Mouse (Mus musculus) midbrain, embryonic 10.5 days (tissue): Measurements from ENCODE around the gene Agpat2. TPM values are rescaled to one million over a fixed set of nuclear protein-coding genes. Genes with fewer than 3 reads are reported as not detected.

ENCODE experiments used
- DNase-seq: peaks from one replicate; pipeline ENCODE4 v3.0.0-alpha.2; 2017; ENCODE audit warnings: low spot score
- H3K27ac ChIP-seq: fragments of 300-500 bp; sonication (generic); replicated peaks from 2 replicates; pipeline ENCODE4 v1.5.1; 2016; ENCODE audit warnings: mild to moderate bottlenecking
- H3K27me3 ChIP-seq: fragments of 300-500 bp; sonication (generic); 2 replicates; pipeline ENCODE4 v1.6.1; 2016; ENCODE audit warnings: low read depth, mild to moderate bottlenecking; ENCODE audit not compliant: poor library complexity, severe bottlenecking
- H3K36me3 ChIP-seq: fragments of 300-500 bp; sonication (generic); 2 replicates; pipeline ENCODE4 v1.6.1; 2016; ENCODE audit warnings: mild to moderate bottlenecking, moderate library complexity
- H3K4me1 ChIP-seq: fragments of 300-500 bp; sonication (generic); 2 replicates; pipeline ENCODE4 v1.6.1; 2016
- H3K4me3 ChIP-seq: fragments of 300-500 bp; sonication (generic); 2 replicates; pipeline ENCODE4 v1.5.1; 2016; ENCODE audit warnings: mild to moderate bottlenecking, moderate library complexity
- H3K9me3 ChIP-seq: fragments of 300-500 bp; sonication (generic); replicated peaks from 2 replicates; pipeline ENCODE4 v1.6.1; 2016; ENCODE audit warnings: mild to moderate bottlenecking
- WGBS: fragments of 180-500 bp; shearing (Covaris S2); methylation state at CpG from one replicate; pipeline ENCODE4 v1.1.7; 2016; 5-methylcytosine and 5-hydroxymethylcytosine counted together
- polyA plus RNA-seq: library from polyadenylated mRNA; unstranded; fragments of >200 nt; fragmentation: Nextera tagmentation; extraction: Ambion mirVana; gene quantifications from 2 replicates; pipeline ENCODE4 v1.2.1, GENCODE M21; 2016

Agpat2 gene
- polyA plus RNA-seq, 1 experiment from 2014 or later = 10.6 TPM

DNA sequence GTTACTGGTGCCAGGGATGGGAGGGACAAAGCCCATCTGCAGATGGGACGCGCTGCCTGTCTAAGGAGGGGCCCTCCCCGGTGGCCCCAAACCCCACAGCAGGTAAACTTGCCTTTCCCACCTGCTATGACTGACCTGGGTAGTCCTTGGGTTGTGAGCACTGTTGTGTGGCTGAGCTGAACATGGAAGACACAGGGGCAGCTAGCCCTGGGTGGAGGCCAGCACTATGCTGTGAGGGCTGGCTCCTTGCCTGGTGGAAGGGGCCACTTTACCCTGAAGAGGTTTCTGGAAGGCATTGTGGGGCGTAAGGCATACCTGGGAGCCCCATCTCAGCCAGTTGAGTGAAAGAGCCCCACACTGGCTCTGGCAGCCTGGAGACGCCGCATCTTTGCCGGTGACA, 13.3 kb downstream of the Agpat2 start:
- Histone ChIP-seq H3K27ac (no peak overlapping the region), H3K27me3 (no peaks in the 10 kb centered on the region), H3K4me3 (no peak overlapping the region), H3K9me3 (no peaks in the 10 kb centered on the region), H3K4me1 (peaks cover 31% of the 10 kb centered on the region), H3K36me3 (no peaks in the 10 kb centered on the region)
- DNase-seq = no peak
- 90% methylated on average over 7 of the region's 7 CpGs for WGBS

- DNase-seq = no peak
- Histone ChIP-seq H3K9me3 (no peaks in the 10 kb centered on the region), H3K27me3 (no peaks in the 10 kb centered on the region), H3K36me3 (no peaks in the 10 kb centered on the region), H3K4me3 (no peak overlapping the region), H3K27ac (no peak overlapping the region), H3K4me1 (peaks cover 33% of the 10 kb centered on the region)
- WGBS = 94% methylated on average over 7 of the region's 7 CpGs
Observed at GRCm38 (mm10) chr2:26590282-26590681, 13.9 kb downstream of the Agpat2 start.

- H3K4me3 ChIP-seq = no peak overlapping the region
- H3K9me3 ChIP-seq = no peaks in the 10 kb centered on the region
- no peak for DNase-seq
- WGBS = 95% methylated on average over 10 of the region's 10 CpGs
- no peaks in the 10 kb centered on the region for H3K36me3 ChIP-seq
- no peaks in the 10 kb centered on the region for H3K27me3 ChIP-seq
- no peak overlapping the region for H3K27ac ChIP-seq
- peaks cover 33% of the 10 kb centered on the region for H3K4me1 ChIP-seq
Observed at GRCm38 (mm10) chr2:26589284-26589683, 14.9 kb downstream of the Agpat2 start.

DNA sequence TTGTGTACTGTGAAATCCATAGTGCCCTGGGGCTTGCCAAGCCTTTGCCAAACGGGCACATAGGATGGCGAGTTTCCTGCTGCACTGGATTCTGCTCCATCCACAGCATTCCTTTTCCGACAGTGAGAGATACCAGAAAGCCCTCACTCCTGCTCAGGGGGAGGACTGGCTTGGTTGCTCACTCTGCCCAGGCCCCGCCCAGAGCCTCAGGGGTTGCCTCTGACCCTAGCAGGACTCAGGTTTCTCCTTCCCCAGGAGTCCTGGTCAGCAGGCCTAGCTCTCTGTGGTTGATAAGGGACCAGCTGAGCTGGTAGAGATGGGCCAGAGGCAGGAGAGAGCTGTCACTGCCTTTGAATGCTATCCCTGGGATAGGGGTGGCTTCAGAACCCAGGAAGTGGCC, 15.6 kb downstream of the Agpat2 start:
- no peaks in the 10 kb centered on the region for H3K27me3 ChIP-seq
- no peaks in the 10 kb centered on the region for H3K9me3 ChIP-seq
- no peak for DNase-seq
- peaks cover 33% of the 10 kb centered on the region for H3K4me1 ChIP-seq
- no peak overlapping the region for H3K27ac ChIP-seq
- no peak overlapping the region for H3K4me3 ChIP-seq
- 44% methylated on average over 4 of the region's 4 CpGs for WGBS
- H3K36me3 ChIP-seq = no peaks in the 10 kb centered on the region

GRCm38 (mm10) chr2:26587044-26587405, 17.2 kb downstream of the Agpat2 start:
- peak overlapping the region; percentile 77 for H3K4me3 ChIP-seq
- peaks cover 33% of the 10 kb centered on the region for H3K4me1 ChIP-seq
- no peak for DNase-seq
- H3K27me3 ChIP-seq = no peaks in the 10 kb centered on the region
- H3K36me3 ChIP-seq = no peaks in the 10 kb centered on the region
- 6% methylated on average over 11 of the region's 11 CpGs for WGBS
- H3K27ac ChIP-seq = peak overlapping the region; percentile 91
- no peaks in the 10 kb centered on the region for H3K9me3 ChIP-seq

GRCm38 (mm10) chr2:26586294-26587043, 17.7 kb downstream of the Agpat2 start, which contains the start of gene Gm20532:
Gene Gm20532 (plus strand): TSS chr2:26586639.
- H3K9me3 ChIP-seq = no peaks in the 10 kb centered on the region
- H3K4me1 ChIP-seq = peaks cover 33% of the 10 kb centered on the region
- no peaks in the 10 kb centered on the region for H3K27me3 ChIP-seq
- no peaks in the 10 kb centered on the region for H3K36me3 ChIP-seq
- H3K4me3 ChIP-seq = peak within 1 kb of the TSS; percentile 77
- peak; percentile 88 for DNase-seq
- under 1% methylated on average over 65 of the region's 65 CpGs for WGBS
- peak within 1 kb of the TSS; percentile 91 for H3K27ac ChIP-seq

DNA sequence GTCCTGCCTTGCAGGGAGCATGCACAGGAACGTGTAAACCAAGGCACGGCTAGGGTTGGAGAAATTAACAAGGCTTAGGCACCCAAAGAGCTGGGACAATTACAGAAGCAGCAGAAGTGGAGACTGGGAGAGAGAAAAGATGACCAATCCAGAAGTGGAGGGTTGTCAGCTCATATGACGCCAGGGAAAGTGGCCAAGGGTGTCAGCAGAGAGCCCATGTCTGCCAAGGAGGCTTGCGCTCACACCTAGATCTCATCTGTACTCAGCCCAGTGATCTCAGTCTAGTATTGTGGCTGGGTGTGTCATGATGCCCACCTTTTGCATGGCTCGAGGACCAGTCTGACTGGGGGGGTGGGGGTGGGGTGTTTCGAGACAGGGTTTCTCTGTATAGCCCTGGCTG, 18.5 kb downstream of the Agpat2 start:
- DNase-seq = no peak
- H3K27ac ChIP-seq = peak overlapping the region; percentile 42
- peaks cover 33% of the 10 kb centered on the region for H3K4me1 ChIP-seq
- no peaks in the 10 kb centered on the region for H3K36me3 ChIP-seq
- no peaks in the 10 kb centered on the region for H3K9me3 ChIP-seq
- H3K27me3 ChIP-seq = no peaks in the 10 kb centered on the region
- H3K4me3 ChIP-seq = peak overlapping the region; percentile 77
- WGBS = 64% methylated on average over 6 of the region's 6 CpGs

- no peak for DNase-seq
- peaks cover 33% of the 10 kb centered on the region for H3K4me1 ChIP-seq
- WGBS = 74% methylated on average over 11 of the region's 11 CpGs
- peak overlapping the region; percentile 31 for H3K4me3 ChIP-seq
- no peaks in the 10 kb centered on the region for H3K36me3 ChIP-seq
- H3K27ac ChIP-seq = peak overlapping the region; percentile 29; the same call in 1 of the 2 replicates
- H3K9me3 ChIP-seq = no peaks in the 10 kb centered on the region
- H3K27me3 ChIP-seq = no peaks in the 10 kb centered on the region
Observed at GRCm38 (mm10) chr2:26583640-26584039, 20.6 kb downstream of the Agpat2 start.

- H3K4me3 ChIP-seq = no peak overlapping the region
Observed at GRCm38 (mm10) chr2:26582741-26583140, 21.5 kb downstream of the Agpat2 start.

DNA sequence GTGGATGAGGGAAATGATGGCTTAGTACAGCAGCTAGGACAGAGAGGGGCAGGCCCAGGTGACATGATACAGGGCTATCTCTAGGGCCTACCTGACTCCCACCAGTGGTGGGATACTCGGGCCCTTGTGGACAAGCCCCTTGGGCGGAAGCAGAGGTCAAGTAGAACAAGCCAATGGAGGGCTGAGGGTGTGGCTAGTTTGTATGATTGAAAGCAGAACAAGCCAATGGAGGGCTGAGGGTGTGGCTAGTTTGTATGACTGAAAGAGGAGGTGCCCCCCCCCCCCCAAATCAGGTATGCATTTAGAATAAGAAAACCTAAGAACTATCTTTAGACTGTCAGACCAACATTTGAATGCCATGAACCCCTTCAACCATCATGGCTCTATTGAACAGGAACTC, 22.0 kb downstream of the Agpat2 start:
- Histone ChIP-seq H3K9me3 (no peaks in the 10 kb centered on the region), H3K27ac (no peak overlapping the region), H3K36me3 (no peaks in the 10 kb centered on the region), H3K27me3 (no peaks in the 10 kb centered on the region), H3K4me3 (no peak overlapping the region), H3K4me1 (peaks cover 28% of the 10 kb centered on the region)
- DNase-seq = no peak
- 69% methylated on average over 2 of the region's 2 CpGs for WGBS

More at GRCm38 (mm10) chr2:26582741-26583140, 21.5 kb downstream of the Agpat2 start:
- no peak for DNase-seq
- Histone ChIP-seq H3K9me3 (no peaks in the 10 kb centered on the region), H3K27ac (peak overlapping the region; percentile 38; the same call in 1 of the 2 replicates), H3K27me3 (no peaks in the 10 kb centered on the region), H3K4me1 (peaks cover 32% of the 10 kb centered on the region), H3K36me3 (no peaks in the 10 kb centered on the region)
- 78% methylated on average over 7 of the region's 7 CpGs for WGBS

DNA sequence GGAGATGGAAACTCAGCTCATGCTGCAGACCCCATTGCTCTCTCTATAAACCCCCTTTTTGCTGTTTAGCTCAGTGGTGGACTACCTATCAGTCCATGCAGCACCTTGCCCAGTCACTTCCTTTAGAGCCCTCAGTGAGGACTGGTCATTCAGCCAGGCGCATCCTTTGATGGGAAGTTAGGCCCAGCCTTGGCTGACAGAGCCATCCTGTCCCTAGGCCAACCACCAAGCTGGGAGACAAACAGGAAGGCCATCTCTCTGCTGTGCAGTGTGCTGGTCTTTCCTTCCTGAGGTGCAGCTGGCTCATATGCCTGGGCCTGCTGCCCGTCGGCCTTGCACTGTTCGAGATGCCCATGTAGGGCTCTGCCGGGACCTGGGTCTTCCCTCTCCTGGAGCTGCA, 23.5 kb downstream of the Agpat2 start:
- WGBS = 91% methylated on average over 5 of the region's 5 CpGs
- peaks cover 17% of the 10 kb centered on the region for H3K4me1 ChIP-seq
- H3K9me3 ChIP-seq = no peaks in the 10 kb centered on the region
- no peaks in the 10 kb centered on the region for H3K36me3 ChIP-seq
- no peak overlapping the region for H3K4me3 ChIP-seq
- H3K27me3 ChIP-seq = no peaks in the 10 kb centered on the region
- peak overlapping the region; percentile 56; the same call in 1 of the 2 replicates for H3K27ac ChIP-seq
- no peak for DNase-seq

- Histone ChIP-seq H3K27me3 (no peaks in the 10 kb centered on the region), H3K36me3 (no peaks in the 10 kb centered on the region), H3K4me3 (no peak within 1 kb of the TSS), H3K4me1 (peaks cover 28% of the 10 kb centered on the region), H3K9me3 (no peaks in the 10 kb centered on the region), H3K27ac (peak within 1 kb of the TSS; percentile 75)
- DNase-seq = no peak
- 96% methylated on average over 1 of the region's 1 CpGs for WGBS
Observed at GRCm38 (mm10) chr2:26579714-26580113, 24.5 kb downstream of the Agpat2 start, which contains the start of gene Egfl7. Gene Egfl7 (plus strand): TSS chr2:26580014.

DNA sequence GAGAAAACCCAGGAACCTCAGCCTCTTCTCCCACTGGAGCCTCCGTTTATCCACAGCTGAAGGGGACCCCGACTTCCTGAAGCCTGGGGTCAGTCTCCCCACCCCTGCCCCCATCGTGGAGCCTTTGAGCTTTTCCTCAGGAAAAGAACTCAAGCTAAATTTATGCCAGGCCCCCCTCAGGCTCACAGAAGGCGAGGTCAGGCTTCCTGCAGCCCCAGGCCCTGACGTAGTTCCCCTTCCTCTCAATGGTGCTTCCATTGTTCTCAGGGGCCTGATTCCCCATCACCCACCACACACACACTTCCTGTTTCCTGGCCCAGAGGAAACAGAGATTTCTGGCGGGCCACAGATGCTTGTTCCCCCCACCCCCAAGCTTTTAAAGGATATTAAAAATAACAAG, 25.8 kb downstream of the Agpat2 start:
- no peak for DNase-seq
- Histone ChIP-seq H3K4me1 (peaks cover 41% of the 10 kb centered on the region), H3K9me3 (no peaks in the 10 kb centered on the region), H3K27me3 (no peaks in the 10 kb centered on the region), H3K36me3 (no peaks in the 10 kb centered on the region), H3K27ac (peak overlapping the region; percentile 75), H3K4me3 (no peak overlapping the region)
- 57% methylated on average over 6 of the region's 6 CpGs for WGBS
